Mouse (Mus musculus) layer of hippocampus, adult 11-12 months (tissue): ENCODE measurements around the gene Olfr465-ps1.
A peak's percentile ranks its signal among the peaks of the same experiment; 100 is the strongest.

Experiments
- DNase-seq: peaks from one replicate; pipeline ENCODE4 v3.0.0; 2022; ENCODE audit warnings: low spot score

Gene Olfr465-ps1

GRCm38 (mm10) chr13:65137789-65138188, at the start of gene Olfr465-ps1:
Gene Olfr465-ps1, plus strand, starts transcription at chr13:65138089.
- no peak for DNase-seq

- no peak for DNase-seq
Observed at GRCm38 (mm10) chr13:65095923-65096322, 42.0 kb upstream of the Olfr465-ps1 start.

DNA sequence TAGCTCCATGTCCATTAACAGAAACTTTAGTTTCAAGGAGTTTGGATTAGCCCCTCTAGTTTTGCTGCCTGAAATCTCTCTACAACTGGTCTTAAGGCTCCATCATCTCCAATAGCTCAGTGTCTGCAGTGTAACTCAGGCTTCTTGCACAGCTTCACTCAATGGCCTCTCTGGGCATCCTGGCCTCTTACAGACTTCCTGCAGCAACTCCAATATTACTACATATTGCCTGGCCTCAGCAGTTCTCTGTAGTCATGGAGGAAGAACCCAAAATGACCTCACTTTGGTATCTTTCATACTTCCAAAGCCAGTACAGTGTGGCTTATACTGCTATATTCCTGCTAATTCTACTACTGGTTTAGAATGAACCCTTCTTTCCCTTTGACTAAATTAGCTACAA, 40.9 kb upstream of the Olfr465-ps1 start:
- DNase-seq: no peak

- no peak for DNase-seq
Observed at GRCm38 (mm10) chr13:65100678-65101077, 37.2 kb upstream of the Olfr465-ps1 start.

GRCm38 (mm10) chr13:65101232-65101631, 36.7 kb upstream of the Olfr465-ps1 start:
- DNase-seq: no peak

DNA sequence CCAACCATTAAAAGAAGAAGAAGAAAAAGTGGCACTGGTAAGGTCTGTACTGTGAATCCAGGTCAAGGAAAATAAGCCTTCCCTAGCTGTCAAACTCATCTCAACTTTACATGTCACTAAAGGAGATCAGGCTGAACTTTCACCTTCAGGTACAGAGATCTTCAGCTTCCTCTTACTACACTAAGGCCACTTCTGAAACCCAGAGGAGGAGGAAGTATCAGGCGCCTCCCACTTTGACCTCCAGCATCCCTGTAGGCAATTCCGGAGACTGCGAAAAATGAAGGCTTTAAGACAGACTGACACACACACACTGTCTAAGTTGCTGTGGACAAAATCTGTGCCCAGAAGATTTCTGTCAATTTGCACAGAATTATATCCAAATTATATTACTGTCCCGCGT, 25.9 kb upstream of the Olfr465-ps1 start:
- DNase-seq: no peak

DNA sequence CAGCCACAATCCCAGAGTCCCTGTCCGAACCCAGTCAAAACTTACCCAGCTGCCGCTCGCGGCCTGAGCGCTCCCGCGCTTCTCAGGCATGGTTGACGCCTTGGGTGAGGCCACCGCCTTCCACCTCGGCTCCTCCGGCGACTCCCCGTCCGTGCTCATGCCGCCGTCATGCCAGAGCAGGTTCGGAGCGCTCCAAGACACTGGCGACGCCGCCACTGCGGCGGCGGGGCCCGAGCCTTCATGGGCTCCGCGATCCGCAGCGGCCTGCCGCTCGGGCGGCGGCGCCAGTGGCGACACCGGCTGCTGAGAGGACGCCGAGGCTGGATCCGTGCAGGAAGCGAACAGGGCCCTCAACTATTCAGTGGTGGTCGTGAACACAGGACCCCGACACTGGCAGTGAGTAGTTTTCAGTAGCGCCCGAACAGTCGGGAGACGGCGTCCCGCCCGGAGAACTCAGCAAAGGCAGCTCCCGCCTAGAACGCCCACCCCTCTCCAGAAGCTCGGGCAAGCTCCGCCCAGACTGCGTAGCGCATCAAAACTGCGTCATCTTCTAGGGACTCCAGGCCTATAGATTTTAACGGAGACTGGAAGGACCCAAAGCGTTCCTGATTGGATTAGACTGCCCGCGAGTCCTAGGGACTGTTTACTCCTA, 25.3 kb upstream of the Olfr465-ps1 start, which contains the start of gene Mfsd14b:
TSS of gene Mfsd14b (minus strand) at position 517 of the 652 bp plus-strand sequence.
- DNase-seq: peak; percentile 91

DNA sequence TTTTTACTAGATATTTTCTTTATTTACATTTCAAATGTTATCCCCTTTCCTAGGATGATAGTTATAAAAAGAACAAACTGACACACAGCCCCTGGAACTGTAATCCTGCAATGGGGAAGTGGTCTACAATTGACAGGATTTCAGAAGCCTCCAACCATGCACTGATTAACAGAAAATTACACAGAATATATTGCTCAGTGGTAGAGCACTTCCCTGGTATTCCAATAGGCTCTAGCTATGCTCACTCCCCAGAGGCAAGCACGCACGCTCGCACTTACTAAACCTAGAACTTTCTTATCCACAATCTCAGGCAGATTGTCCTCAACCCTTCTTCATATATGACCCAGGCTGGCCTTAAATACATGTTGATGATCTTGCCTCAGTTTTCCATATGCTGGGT, 24.6 kb upstream of the Olfr465-ps1 start:
- no peak for DNase-seq

DNA sequence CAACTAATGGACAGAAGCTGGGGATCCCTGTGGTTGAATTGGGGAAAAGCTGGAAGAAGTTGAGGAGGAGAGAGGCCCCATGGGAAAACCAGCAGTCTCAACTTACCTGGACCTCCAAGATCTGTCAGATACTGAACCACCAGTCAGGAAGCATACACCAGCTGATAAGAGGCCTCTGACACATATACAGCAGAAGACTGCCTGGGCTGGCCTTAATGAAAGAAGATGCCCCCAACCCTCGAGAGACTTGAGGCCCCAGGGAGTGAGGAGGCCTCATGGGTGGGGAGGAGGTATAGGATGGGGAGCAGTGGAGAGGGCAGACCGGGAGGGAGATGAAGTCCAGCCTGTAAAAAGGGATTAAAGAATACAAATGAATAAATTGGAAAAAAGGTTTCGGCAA, 16.9 kb upstream of the Olfr465-ps1 start:
- DNase-seq: no peak

- DNase-seq: no peak
Observed at GRCm38 (mm10) chr13:65122111-65122510, 15.8 kb upstream of the Olfr465-ps1 start.

DNA sequence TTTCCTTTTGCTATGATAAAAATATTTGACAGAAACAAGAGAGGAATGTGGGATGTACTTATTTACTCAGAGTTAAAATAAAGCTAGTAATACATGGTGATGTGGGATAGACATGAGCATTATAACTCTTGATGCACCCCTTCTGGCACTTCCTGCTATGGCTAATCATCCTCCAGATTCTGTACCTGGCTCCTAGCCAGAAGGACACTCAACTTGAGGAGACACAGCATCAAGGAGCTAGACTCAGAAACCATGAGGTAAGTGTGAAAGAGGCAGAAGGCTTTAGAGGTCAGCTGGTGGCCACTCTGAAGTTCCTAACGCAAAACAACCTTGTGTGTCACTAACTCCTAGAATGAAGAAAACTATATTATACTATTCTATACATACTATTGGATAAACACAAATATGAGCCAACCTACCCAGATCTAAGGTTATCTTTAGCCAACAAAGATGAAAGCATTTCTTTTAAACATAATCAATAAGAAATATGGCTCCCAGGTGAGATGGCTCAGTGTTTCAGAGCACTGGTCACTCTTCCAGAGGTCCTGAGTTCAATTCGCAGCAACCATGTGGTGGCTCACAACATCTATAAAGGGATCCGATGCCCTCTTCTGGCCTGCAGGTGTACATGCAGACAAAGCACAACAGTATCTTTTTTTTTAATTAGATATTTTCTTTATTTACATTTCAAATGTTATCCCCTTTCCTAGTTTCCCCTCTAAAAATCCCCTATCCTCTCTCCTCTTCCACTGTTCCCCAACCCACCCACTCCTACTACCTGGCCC, 10.6 kb upstream of the Olfr465-ps1 start:
- no peak for DNase-seq

DNA sequence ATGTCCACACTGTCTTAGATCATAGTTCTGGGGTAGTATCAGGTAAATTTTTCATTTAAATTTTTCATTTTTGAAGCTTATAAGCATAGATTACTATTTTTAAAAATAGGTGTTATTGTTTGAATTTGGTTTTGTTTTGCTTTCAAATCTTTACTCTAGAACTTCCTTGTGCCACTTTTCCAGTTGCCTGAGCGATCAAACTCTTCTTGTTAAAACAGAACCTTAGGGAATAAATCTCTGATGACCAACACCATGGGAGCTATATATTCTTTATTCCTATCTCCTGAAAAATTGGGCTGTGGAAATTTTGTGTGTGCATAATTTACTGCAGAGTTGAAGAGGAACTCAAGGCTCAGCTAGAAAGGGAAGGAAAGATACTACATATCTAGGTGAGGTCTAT, 12.1 kb downstream of the Olfr465-ps1 start, which contains the start of gene Olfr466:
TSS of gene Olfr466 (plus strand) at position 301 of the 400 bp plus-strand sequence.
- DNase-seq: no peak

DNA sequence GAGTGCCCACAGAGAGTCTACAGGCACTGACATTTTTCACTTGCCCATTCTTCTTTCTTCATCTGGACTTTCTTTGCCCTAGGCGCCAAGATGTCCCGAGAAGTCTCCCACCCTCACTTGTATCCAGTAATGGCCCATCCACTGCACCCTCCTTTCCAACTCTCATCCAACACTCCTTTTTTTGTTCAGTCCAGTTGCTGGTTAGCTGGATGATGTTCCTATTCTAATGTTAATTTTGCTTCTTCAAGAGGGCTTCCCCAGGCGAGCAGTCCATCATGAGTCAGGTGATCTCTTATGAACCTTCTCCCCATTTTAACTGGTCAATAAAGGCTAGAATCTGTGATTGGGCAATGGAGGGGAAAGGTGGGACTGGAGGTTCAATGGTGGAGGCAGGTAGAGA, 36.2 kb downstream of the Olfr465-ps1 start:
- DNase-seq: no peak

DNA sequence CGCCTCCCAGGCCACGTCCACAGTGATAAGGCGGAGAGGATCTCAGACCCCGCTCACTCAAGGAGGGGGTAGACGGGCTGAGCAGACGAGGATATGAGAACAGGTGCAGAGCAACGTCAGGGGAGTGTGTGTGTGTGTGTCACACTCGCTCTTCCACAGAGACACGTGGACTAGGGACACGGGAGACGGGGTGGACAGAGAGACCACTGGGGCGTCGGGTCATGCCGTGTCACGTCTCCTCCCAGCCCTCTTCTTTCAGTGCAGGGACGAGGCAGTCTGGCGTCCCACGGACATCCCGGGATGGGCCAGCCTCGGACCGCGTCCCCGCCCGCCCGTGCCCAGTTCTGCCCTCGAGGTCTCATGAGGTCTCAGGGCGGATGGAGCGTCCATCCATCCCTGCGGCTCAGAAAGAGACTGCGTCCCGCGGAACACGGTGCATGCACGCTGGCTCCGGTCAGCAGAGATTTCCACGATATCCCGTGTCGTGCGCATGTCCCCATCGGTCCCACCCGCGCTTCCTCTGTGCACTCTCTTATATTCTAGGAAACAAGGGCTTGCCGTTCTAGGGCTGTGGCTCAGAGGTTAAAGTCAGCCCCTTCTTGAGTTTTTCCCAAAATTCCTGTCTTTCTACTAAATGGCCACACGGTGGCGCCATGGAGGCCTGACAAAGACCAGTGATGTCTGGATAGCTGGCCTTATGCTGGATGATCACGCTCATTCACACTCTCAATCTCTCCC, 38.0 kb downstream of the Olfr465-ps1 start:
- DNase-seq: peak; percentile 8

- no peak for DNase-seq
Observed at GRCm38 (mm10) chr13:65176472-65177091, 38.7 kb downstream of the Olfr465-ps1 start.
